In genomic region chr5:131089876-131090275, GRCm38 (mm10) we compare ENCODE assay signal across 11 mouse cellular contexts.
DNase-seq lines count a peak whose midpoint lies in the region; ATAC-seq lines count a peak whose summit lies in the region.
"Had no signal": no experiment of that assay in that cellular context is flagged by ENCODE, and none has a peak within 500 bp of the region (broad histone marks: within the 10 kb centered on the region; RNA-seq: fewer than 3 reads in every experiment).

No protein-coding gene starts in this region.

- no peaks in the 10 kb centered on the region for H3K36me3 ChIP-seq in hindbrain, embryonic 10.5 days
- no peaks in the 10 kb centered on the region for H3K36me3 ChIP-seq in hindbrain, embryonic 11.5 days (ENCODE audit: control insufficient read depth, insufficient read depth, low read length)
- no peaks in the 10 kb centered on the region for H3K36me3 ChIP-seq in embryonic facial prominence, embryonic 14.5 days (ENCODE audit: control insufficient read depth, insufficient read depth, low read length)
- H3K36me3 ChIP-seq in heart, embryonic 10.5 days = no peaks in the 10 kb centered on the region
- H3K36me3 ChIP-seq: hindbrain, embryonic 15.5 days; liver, embryonic 13.5 days had no signal

- peaks cover 3% of the 10 kb centered on the region; the same call in 1 of the 2 replicates for H3K4me1 ChIP-seq in hindbrain, embryonic 10.5 days (replicated peaks)
- no peaks in the 10 kb centered on the region; the same call in 1 of the 2 replicates for H3K4me1 ChIP-seq in hindbrain, embryonic 11.5 days (replicated peaks; ENCODE audit: control insufficient read depth, insufficient read depth, low read length)
- H3K4me1 ChIP-seq in embryonic facial prominence, embryonic 14.5 days (ENCODE audit: control insufficient read depth, insufficient read depth, low read length) = peaks cover 7% of the 10 kb centered on the region; the same call in 1 of the 2 replicates
- H3K4me1 ChIP-seq in heart, embryonic 10.5 days = no peaks in the 10 kb centered on the region
- H3K4me1 ChIP-seq: liver, embryonic 13.5 days had no signal

- no peak overlapping the region for H3K9ac ChIP-seq in hindbrain, embryonic 11.5 days (ENCODE audit: low read depth, low read length)
- H3K9ac ChIP-seq in embryonic facial prominence, embryonic 14.5 days (ENCODE audit: low read depth, low read length) = no peak overlapping the region
- H3K9ac ChIP-seq: hindbrain, embryonic 15.5 days; liver, embryonic 13.5 days had no signal

- intact Hi-C loops in left cerebral cortex, postnatal 25 days (cut with DNase I) = no loop called here

- H3K4me3 ChIP-seq in hindbrain, embryonic 10.5 days = no peak overlapping the region
- H3K4me3 ChIP-seq in hindbrain, embryonic 11.5 days (ENCODE audit: low read depth, low read length) = no peak overlapping the region
- H3K4me3 ChIP-seq in embryonic facial prominence, embryonic 14.5 days (ENCODE audit: low read depth, low read length) = no peak overlapping the region
- no peak overlapping the region for H3K4me3 ChIP-seq in heart, embryonic 10.5 days
- H3K4me3 ChIP-seq: hindbrain, embryonic 15.5 days; liver, embryonic 13.5 days had no signal

- H3K9me3 ChIP-seq in hindbrain, embryonic 10.5 days = no peaks in the 10 kb centered on the region
- H3K9me3 ChIP-seq in hindbrain, embryonic 11.5 days (ENCODE audit: control insufficient read depth, low read length) = no peaks in the 10 kb centered on the region
- H3K9me3 ChIP-seq in embryonic facial prominence, embryonic 14.5 days (ENCODE audit: control insufficient read depth, low read length) = no peaks in the 10 kb centered on the region
- H3K9me3 ChIP-seq in heart, embryonic 10.5 days = no peaks in the 10 kb centered on the region
- H3K9me3 ChIP-seq: hindbrain, embryonic 15.5 days had no signal

- no peak overlapping the region for H3K27ac ChIP-seq in hindbrain, embryonic 10.5 days
- no peak overlapping the region for H3K27ac ChIP-seq in hindbrain, embryonic 11.5 days (ENCODE audit: low read depth, low read length)
- no peak overlapping the region for H3K27ac ChIP-seq in embryonic facial prominence, embryonic 14.5 days (replicated peaks; ENCODE audit: low read depth, low read length)
- H3K27ac ChIP-seq in heart, embryonic 10.5 days = no peak overlapping the region
- H3K27ac ChIP-seq: hindbrain, embryonic 15.5 days; liver, embryonic 13.5 days had no signal

- peak; percentile 8 for DNase-seq in hindbrain, embryonic 10.5 days (ENCODE audit: low spot score)
- no peak for DNase-seq in hindbrain, embryonic 11.5 days (ENCODE audit: low spot score)
- peak; percentile 46 for DNase-seq in Muller cell, postnatal 12 days (ENCODE audit: inconsistent ontology term)
- peak; percentile 73 for DNase-seq in embryonic facial prominence, embryonic 14.5 days (ENCODE audit: low spot score)
- peak; percentile 45 to 72 for DNase-seq in left cerebral cortex, postnatal 25 days (ENCODE audit: low spot score in 2 of 2)
- DNase-seq in heart, embryonic 10.5 days (ENCODE audit: low spot score) = no peak
- DNase-seq in cerebellum, adult 18-20 months = no peak
- no peak for DNase-seq in spleen, postnatal 4 days (ENCODE audit: low spot score in 2 of 2)
- DNase-seq: liver, embryonic 13.5 days; thymus, adult 2 months had no signal

- WGBS in hindbrain, embryonic 10.5 days = 71% methylated on average over 8 of the region's 8 CpGs
- 68% methylated on average over 8 of the region's 8 CpGs for WGBS in hindbrain, embryonic 11.5 days
- 21% methylated on average over 8 of the region's 8 CpGs for WGBS in embryonic facial prominence, embryonic 14.5 days
- WGBS in heart, embryonic 10.5 days = 62% methylated on average over 8 of the region's 8 CpGs

- no peak overlapping the region for H3K4me2 ChIP-seq in hindbrain, embryonic 11.5 days (replicated peaks; ENCODE audit: low read depth, low read length)
- H3K4me2 ChIP-seq in embryonic facial prominence, embryonic 14.5 days (ENCODE audit: low read depth, low read length) = no peak overlapping the region
- H3K4me2 ChIP-seq: hindbrain, embryonic 15.5 days; liver, embryonic 13.5 days had no signal

- ATAC-seq in hindbrain, embryonic 11.5 days (ENCODE audit: low FRiP score) = no peak
- peak; percentile 81 for ATAC-seq in embryonic facial prominence, embryonic 14.5 days (ENCODE audit: low read depth)

- no peaks in the 10 kb centered on the region for H3K27me3 ChIP-seq in hindbrain, embryonic 10.5 days (ENCODE audit: insufficient read depth, poor library complexity, severe bottlenecking)
- H3K27me3 ChIP-seq in hindbrain, embryonic 11.5 days (ENCODE audit: control insufficient read depth, insufficient read depth, low read length) = no peaks in the 10 kb centered on the region
- H3K27me3 ChIP-seq in embryonic facial prominence, embryonic 14.5 days (replicated peaks; ENCODE audit: control insufficient read depth, insufficient read depth, low read length) = no peaks in the 10 kb centered on the region
- no peaks in the 10 kb centered on the region for H3K27me3 ChIP-seq in heart, embryonic 10.5 days (ENCODE audit: insufficient read depth, poor library complexity, severe bottlenecking)
- H3K27me3 ChIP-seq: hindbrain, embryonic 15.5 days; liver, embryonic 13.5 days had no signal

Comparison
In these comparisons a context has a peak if more than half of its experiments do, and no peak if none do; other contexts are left out.
1. DNase-seq: peak in hindbrain, embryonic 10.5 days (single experiment), Muller cell, postnatal 12 days (single experiment), embryonic facial prominence, embryonic 14.5 days (single experiment) and left cerebral cortex, postnatal 25 days (2 of 2); none in hindbrain, embryonic 11.5 days (single experiment), heart, embryonic 10.5 days (single experiment), cerebellum, adult 18-20 months (0 of 2) and spleen, postnatal 4 days (0 of 2).